Mouse (Mus musculus) MN1 (cell line): Measurements from ENCODE around the gene Cpne7.
A peak's percentile ranks its signal among the peaks of the same experiment; 100 is the strongest.

ENCODE experiments used
- DNase-seq: peaks from one replicate; pipeline ENCODE4 v3.0.0-alpha.2; 2016; ENCODE audit warnings: low spot score

The Cpne7 gene

DNA sequence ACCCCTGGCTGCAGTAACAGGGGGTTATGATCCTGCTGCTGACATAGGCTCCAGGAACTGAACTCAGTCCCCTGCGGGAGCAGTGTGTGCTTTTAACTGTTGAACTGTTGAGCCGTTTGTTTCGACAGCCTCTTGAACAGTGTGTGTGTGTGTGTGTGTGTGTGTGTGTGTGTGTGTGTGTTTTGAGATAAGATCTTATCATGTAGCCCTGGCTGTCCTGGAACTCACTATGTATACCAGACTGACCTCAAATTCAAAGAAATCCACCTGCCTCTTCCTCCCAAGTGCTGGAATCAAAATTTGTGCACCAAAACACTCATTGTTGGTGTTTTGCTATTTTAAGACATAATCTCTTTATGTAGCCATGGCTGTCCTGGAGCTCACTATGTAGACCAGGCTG, 2.5 kb upstream of the Cpne7 start:
- no peak for DNase-seq

DNA sequence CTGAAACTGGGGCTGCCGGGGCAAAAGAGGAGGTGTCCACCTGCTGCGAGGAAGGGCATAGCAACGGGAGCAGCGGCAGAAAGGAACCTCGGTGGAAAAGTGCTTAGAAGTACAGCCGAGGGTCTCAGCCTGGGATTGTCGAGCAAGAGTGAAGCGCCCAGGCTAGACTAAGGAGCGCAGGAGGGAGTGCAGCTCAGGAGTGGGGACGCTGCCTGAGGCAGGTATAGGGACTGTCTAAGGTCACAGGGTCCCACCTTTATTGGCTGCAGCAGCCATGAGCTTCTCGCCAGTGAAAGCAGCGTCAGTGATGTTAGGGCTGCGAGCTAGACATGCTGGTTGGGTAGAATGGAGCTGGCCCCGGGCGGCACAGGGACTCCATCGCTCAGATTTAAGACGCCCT, 570 bp downstream of the Cpne7 start:
- no peak for DNase-seq

DNA sequence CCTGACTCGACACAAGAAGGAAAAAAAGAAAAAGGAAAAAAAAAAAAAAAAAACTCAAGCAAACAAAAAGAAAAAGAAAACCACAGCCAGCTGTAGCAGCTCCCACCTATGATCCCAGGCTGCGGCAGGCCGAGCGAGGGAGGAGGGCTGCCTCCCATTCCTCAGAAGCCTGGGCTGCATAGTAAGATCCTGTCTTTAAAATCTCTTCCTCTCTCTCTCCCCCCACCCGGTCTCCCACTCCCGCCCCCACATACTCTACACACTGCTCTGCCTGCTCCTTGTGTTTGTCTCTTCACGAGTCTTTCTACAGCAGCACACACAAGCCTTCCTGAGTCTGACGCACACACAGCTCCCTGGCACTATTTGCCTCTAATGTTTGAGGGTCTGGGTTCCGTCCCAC, 4.9 kb downstream of the Cpne7 start:
- no peak for DNase-seq

DNA sequence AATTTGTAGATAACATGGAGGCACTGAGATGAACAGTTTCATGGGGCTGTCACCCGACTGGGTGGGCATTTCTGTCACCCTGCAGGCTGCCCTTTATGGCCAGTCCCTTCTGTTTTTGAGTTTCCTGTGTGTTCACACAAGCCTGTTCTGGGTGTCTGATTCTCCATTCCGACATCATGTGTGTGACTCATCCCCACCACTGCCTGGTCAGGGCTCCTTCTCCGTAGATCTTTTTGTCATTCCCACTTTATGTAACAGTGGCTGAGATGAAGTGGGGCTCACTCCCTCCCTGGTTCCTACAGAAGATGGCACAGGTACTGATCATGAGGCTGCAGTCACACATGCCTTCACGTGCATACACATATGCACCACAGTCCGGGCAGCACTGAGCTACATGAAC, 5.5 kb downstream of the Cpne7 start:
- DNase-seq: no peak

DNA sequence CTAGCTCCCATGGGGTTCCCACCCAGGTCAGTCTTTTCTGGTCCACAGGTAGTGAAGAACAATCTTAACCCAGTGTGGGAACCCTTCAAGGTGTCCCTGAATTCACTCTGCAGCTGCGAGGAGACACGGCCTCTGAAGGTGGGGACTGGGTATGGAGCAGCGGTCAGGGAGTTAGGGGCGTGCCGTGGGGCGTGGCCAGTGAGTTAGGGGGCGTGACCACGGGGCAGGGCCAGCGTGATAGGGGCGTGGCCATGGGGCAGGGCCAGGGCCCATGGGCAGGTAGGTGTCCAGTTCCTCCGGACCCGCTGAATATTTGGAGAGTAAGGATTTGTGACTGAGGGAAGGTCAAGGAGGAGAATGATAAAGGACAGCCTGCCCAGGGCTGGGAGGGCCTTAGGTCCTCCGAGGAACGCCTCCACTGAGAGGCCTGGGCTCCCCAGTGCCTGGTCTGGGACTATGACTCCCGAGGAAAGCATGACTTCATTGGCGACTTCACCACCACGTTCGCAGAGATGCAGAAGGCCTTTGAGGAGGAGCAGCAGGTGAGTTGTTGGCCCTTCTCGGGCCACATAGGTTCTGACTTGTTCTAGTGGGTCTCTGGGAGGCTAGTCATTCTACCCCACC, 9.1 kb downstream of the Cpne7 start:
- no peak for DNase-seq

DNA sequence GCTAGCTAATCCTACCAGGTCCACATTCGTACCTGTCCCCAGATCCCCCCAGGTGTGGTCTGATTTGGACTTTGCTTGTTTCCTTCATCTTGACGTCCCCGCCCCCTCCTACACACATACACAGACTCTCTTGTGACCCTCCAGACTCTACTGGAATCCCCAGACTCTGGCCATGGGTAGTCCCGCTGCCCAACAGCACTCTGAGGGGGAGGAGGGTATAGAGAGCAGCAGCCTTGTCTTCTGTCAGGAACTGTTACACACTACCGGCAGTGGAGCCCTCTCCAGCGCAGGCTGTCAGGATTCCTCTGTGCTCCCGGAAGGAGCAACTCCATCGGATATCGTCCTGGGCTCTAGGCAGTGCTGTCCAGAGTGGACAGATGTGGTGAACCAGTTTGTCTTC, 13.9 kb downstream of the Cpne7 start:
- DNase-seq: no peak

DNA sequence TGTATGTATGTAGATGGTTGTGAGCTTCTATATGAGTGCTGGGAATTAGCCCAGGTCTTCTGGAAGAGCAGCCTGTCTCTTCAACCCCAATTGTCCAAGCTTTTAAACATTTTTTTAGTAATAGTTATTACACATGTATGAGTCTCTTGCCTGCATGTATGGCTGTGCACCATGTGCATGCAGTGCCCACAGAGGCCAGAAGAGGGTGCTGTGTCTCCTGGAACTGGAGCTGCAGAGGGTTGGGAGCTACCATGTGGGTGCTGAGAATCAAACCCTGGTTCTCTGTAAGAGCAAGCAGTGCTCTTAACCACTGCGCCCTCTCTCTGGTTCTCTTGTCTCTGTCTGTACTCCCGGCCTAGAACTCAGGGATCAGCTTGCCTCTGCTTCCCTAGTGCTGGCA, 15.8 kb downstream of the Cpne7 start:
- no peak for DNase-seq

DNA sequence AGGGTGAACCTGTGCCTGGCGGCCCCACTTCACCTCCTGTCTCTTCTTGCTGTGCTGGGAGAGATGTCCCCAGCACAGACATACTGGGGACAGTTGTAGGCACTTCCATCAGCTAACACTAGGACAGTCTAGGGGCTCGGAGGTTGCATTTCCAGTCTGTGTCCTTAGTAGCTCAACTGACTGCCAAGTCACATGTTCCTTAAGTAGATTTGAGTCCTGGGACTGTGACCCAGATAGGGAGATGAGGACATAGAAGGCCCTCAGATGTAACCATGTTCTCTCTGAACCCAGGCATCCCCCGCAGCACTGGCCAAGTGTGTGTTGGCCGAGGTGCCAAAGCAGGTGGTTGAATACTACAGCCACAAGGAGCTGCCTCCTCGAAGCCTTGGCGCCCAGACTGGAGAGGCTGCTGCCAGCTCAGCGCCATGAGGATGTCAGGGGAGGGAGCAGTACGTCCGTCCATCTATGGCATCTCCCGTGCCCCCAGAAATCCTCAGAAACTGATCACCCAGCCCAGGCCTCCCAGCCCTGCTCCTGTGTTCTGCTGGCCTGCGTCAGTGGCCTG, 17.1 kb downstream of the Cpne7 start:
- peak; percentile 19 for DNase-seq

DNA sequence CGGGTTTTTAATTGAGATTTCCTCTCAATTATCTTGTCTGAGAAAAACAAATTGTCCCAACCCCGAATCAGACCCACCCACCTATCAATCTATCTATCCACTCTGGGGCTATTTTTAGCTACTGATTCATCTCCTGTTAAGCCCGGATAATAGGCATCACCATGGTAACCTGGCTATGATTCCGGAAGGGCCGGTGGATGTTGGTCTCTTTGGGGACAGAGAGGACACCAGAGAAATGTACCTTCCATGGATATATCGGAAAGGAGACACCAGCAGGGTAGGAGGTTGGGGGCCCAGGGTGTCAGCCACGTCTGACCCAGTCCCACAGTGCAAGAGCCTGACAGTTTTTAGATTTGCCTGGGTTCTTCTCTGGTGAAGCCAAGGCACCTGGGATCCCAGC, 18.2 kb downstream of the Cpne7 start:
- peak; percentile 78 for DNase-seq

DNA sequence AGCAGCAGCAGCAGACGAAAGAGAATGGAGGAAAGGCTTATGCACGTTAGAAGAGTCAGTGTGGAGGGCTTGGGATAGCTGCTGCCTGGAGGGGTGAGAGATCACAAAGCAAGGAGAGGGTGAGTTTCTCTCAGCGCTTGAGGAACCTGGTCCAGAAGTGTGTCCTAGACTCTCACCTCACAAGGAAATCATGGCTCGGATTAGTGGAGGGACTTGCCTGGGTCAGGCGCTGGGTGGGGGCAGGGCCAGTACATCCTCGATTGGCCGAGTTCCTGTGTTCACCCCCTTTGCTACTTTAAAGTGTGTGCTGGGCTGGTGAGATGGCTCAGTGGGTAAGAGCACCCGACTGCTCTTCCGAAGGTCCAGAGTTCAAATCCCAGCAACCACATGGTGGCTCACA, 18.6 kb downstream of the Cpne7 start:
- no peak for DNase-seq

DNA sequence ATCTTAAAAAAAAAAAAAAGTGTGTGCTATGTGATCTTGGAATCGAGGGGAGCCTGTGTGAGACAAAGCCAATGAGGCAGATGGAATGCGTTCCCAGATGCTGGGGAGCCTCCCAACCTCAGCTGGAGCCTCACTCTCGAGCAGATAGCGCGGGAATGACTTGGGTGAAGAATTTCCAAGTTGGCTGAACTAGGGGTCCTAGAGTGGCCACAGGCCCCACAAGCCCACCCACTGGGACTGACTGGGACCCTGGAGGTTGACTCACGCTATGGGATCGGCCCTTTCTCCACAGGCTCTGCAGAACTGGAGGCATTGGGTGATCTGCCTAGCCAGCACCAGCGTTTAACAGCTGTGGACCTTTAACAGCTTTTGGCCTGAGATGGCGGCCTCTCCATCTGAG, 19.1 kb downstream of the Cpne7 start:
- DNase-seq: no peak

DNA sequence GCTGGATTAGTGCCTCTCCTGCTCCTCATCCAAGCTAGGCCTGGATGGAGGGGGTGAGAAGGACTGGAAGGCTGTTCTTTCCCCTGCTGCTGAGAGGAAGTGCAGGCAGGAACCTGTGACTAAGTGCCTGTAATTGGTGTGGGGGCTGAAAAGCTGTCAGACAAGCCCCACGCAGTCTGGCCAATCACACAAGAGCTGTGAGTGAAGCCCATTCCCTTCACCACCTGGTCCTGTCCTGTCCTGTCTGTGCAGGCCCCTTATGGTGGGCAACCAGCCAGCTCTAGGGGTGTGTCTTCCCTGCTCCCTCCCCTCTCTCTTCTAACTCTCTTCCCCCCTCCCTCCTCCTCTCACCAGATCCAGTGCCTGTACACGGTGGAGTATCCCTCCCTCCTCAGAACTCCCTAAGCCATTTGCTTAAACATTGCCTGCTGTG, 20.5 kb downstream of the Cpne7 start:
- peak; percentile 91 for DNase-seq

DNA sequence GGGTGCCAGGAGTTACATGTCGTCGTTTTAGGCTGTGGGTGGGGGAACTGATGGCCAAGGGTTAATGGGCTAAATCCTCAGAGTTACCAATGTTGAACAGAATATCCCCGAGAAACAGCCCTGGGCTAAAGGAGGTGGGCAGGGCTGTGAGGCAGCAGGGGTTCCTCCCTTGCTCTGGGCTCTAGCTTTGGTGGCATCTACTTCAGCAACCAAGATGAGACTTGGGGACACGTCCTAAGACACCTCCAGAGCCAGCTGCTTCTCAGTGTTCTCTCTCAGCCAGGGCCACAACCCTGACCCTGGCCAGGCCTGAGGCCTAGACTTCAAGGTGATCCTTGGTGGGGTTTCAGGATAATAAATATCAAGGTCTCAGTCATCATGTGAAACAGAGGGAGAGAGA, 21.6 kb downstream of the Cpne7 start:
- no peak for DNase-seq

DNA sequence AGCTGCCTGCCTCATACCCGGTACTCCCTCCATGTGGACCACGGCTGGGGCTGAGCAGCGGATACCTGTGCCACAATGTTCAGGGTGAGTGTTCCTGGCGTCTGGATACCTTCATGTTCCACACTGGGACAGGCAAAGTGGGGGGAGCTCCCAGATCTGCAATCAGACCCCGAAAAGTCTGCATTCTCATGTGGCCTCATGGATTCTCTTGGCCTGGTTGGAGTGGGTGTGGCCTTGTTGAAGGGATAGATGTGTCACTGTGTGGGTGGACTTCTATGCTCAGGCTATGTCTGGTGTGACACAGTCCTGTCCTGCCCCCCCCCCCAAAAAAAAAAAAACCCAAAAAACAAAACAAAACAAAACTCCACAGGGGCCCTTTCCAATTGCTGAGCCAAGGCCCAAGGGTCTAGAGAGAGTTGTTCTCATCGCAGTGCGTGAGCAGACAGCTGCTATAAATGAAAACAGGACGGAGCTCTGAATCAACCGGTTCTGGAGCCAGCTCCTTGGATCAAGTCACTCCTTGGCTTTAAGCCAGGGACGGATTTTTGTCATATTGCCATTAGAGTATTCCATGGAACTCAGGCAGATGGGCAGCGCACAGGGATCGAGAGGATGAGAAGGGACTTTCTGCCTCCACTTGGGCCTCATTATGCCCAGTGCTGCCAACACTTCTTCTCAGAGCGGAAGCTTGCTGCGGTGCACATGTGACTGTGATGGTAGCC, 24.7 kb downstream of the Cpne7 start:
- peak; percentile 62 for DNase-seq

DNA sequence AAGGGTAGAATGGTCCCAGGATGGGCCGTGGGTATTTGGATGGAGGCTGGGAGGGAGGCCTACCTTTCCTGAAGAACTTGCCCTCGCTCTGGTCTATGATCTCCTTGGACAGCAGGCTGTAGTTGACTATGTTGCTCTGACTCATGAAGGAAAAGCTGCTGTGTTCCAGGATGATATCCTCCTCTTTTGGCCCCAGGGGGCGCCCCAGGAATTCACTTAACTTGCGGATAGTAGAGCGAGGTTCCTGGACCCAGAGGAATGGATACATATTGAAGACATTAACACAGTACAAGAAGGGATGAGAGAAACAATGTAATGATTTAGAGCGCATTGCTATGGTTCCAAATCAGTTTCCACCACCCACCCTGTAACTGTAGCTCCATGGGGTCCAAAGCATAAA, 28.1 kb downstream of the Cpne7 start:
- DNase-seq: no peak

DNA sequence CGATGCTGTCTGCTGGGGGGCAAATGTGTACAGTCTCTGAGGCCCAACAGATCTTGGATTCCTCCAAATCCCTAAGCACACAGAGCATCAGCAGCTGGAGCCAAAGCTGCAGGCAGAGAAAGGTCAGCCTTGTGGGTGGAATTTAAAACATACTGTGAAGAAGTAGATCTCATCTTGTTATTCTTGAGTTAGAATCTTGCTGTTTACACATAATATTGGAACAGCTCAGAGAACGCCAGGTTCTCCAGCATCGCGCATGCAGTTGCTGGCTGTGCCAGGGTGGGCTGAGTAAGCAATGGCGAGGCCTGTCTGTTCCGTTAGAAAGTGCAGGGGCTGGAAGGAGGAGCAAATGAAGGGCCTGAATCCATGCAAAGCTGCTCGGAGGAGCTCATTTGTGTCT, 29.2 kb downstream of the Cpne7 start:
- no peak for DNase-seq

DNA sequence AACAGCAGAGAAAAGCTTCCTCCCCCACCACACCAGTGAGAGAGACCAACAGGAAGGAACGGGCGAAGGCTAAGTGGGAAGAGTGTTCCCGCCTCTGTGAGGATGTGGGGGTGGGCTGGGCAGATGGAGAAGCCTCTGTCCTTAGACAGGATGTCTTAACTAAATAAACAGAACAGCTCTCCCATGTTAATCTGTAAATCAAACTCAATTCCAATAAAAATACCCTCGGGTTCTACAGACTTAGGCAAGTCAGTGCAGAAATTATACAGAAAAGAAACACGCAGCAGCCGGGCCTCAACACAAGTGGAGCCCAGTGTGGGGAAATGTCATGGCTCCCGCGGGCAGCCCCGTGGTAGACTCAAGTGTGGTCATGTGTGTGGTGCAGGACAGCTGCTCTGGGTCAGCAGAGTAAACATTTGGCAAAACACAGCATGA, 33.6 kb downstream of the Cpne7 start:
- no peak for DNase-seq

DNA sequence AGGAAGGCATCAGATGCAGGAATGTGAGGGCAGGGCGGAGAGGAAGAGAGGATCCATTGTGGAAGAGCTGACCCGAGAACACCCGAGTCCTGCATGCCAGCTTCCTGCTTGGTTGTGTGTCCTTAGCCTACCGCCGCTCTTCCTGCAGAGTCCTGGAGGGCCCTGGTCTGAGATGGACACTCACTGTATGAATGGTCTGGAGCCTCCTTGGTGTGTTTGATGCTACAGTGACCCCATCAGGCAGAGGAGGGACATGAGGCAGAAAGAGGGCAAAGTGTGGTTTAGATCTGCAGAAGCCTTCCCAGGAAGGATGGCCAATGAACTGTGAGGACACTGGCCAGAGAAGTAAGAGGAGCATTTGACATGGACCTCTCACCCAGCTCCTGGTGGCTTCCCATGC, 38.0 kb downstream of the Cpne7 start:
- peak; percentile 47 for DNase-seq

DNA sequence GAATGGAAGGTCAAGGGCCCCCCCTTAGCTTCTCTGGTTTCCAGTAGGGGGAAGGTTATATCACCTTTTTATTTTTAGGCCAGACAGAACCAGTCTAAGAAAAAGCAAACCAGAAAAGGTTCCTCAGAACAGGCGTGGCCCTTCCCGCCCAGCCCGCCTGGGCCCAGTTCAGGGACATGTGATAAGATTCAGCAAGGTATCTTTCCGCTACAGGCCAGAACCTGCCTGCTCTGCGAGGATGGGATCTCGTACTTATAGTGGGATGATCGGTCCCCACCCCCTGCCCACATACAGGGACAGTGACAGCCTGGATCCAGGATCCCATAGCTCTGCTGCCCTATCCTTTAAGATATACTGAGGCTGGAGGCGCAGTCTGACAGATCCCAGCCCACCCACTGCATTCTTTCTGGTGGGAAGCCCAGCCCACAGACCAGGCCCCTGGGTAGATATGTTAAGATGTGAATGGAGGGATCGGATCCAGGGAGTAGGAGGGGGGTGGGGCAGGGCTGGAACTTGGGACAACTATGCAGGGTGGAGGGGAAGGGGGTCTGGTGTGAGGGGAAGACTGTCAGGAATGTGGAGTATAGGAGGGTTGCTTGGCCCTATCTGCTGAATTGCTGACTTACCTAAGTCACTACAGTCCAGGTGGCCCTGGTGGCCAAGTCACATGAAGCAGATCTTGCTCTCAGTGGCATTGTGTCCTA, 39.0 kb downstream of the Cpne7 start:
- DNase-seq: no peak

DNA sequence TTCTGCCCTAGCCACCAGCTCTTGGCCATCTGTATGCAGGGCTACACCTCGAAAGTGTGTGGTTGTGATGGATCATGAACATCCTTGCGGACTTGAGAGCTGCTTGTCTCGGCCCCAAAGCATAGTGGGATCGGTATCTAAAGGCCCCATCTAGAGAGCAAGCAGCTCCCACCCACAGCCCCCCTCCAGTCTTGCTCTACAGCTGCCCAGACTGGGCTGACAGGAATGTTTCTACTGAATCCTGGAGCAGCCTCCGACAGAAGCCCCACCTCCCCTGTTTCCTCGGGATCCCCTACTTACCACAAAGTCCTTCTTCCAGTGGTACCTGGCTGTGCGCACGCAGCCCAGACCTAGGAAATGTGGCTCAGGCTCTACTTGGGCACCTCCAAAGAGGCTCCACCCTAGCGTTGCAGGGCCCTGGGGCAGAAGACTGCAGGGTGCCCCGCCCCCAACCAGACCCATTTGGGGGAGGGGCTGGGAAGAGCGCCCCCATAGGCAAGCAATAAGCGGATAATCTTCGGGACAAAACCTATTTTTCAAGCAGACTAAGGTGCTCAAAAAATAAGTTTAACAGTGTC, 40.8 kb downstream of the Cpne7 start, which contains the start of gene Sult5a1:
Gene Sult5a1, minus strand, starts transcription at position 428 of the 578 bp plus-strand sequence.
- no peak for DNase-seq

DNA sequence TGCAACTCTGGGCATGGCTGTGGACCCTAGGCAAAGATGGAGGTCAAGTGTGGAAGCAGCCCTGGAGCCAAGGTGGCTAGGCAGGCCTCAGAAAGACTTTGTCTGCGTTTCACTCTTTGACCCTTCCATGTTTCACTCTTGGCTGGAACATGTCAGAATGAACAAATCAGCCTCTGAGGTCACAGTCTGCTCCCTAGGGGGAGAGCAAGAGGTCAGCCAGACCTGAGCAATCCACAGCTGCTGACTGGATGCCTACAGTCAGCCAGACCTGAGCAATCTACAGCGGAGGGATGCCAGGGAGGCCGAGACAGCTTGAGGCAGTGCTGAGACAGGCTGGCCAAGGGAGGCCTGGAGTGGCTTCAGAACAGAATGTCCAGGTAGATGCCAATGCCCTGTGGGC, 64.2 kb downstream of the Cpne7 start:
- DNase-seq: peak; percentile 17
